Mouse (Mus musculus): ENCODE results near the gene Pax5. TPM values are rescaled to one million over a fixed set of nuclear protein-coding genes. Genes with fewer than 3 reads are reported as not detected.
A peak's percentile ranks its signal among the peaks of the same experiment; 100 is the strongest.

Pax5 gene
- polyA plus RNA-seq, 1 experiment from 2014 or later, result 1.2 TPM

DNA sequence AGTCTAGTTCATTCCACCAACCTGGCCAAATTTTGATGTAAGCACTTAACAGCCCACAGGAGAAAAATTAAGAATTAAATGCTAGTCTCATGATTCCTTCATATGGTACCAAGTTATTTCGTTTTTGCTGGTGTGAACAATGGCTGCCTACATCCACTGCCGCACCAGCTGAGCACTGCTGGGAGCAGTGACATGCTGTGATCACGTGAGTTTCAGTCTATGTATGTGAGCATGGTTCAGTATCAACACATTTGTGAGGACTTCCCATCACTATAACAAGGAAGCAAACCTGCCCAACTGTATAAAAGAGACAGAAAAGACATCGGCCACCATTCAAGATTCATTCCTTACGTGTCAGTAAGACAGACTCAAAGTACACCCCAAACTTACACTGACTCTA, 137.3 kb downstream of the Pax5 start:
- 67% methylated on average over 5 of the region's 5 CpGs for WGBS
- Histone ChIP-seq H3K27me3 (replicated peaks) (no peaks in the 10 kb centered on the region), H3K4me3 (replicated peaks) (no peak overlapping the region), H3K4me1 (no peaks in the 10 kb centered on the region), H3K9me3 (replicated peaks) (no peaks in the 10 kb centered on the region), H3K36me3 (no peaks in the 10 kb centered on the region), H3K9ac (replicated peaks) (no peak overlapping the region), H3K4me2 (no peak overlapping the region), H3K27ac (replicated peaks) (no peak overlapping the region)
- no peak for ATAC-seq (ENCODE audit: low FRiP score)

DNA sequence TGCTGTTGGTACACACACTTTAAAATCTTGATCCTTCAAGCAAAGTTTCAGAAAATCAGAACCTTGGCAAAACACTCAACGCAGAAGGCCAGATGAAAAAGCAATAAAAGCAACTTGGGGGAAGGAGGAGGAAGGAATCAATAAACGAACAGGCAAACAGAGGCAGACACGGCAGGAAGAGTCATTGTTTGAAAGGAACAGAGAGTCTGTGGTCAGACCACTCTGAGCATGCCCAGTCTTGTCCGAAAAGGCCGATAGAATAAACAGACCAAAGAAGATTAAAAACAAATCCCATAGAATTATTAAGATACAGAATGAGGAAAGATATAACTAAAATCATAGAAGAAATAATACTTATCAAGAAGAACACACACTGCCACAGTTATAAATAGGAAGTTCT, 137.9 kb downstream of the Pax5 start:
- H3K4me2 ChIP-seq, result no peak overlapping the region
- ATAC-seq (ENCODE audit: low FRiP score), result no peak
- H3K9ac ChIP-seq (replicated peaks), result no peak overlapping the region
- no peaks in the 10 kb centered on the region for H3K4me1 ChIP-seq
- H3K36me3 ChIP-seq, result no peaks in the 10 kb centered on the region
- 58% methylated on average over 5 of the region's 5 CpGs for WGBS
- no peak overlapping the region for H3K4me3 ChIP-seq (replicated peaks)
- H3K27ac ChIP-seq (replicated peaks), result no peak overlapping the region
- no peaks in the 10 kb centered on the region for H3K27me3 ChIP-seq (replicated peaks)
- no peaks in the 10 kb centered on the region for H3K9me3 ChIP-seq (replicated peaks)

GRCm38 (mm10) chr4:44569138-44569537, 141.1 kb downstream of the Pax5 start:
- Histone ChIP-seq H3K4me3 (replicated peaks) (no peak overlapping the region), H3K9me3 (replicated peaks) (no peaks in the 10 kb centered on the region), H3K27me3 (replicated peaks) (peaks cover 18% of the 10 kb centered on the region), H3K27ac (replicated peaks) (no peak overlapping the region), H3K4me1 (0 out of 2 replicates have a peak, but pooled peaks cover 2% of the 10 kb centered on the region), H3K36me3 (no peaks in the 10 kb centered on the region), H3K4me2 (no peak overlapping the region), H3K9ac (replicated peaks) (no peak overlapping the region)
- no peak for ATAC-seq (ENCODE audit: low FRiP score)
- 85% methylated on average over 9 of the region's 10 CpGs for WGBS

- ATAC-seq (ENCODE audit: low FRiP score), result no peak; the same call in 1 of the 2 replicates
- Histone ChIP-seq H3K9ac (replicated peaks) (no peak overlapping the region), H3K36me3 (no peaks in the 10 kb centered on the region), H3K27ac (replicated peaks) (no peak overlapping the region), H3K27me3 (replicated peaks) (peaks cover 23% of the 10 kb centered on the region), H3K4me3 (replicated peaks) (no peak overlapping the region), H3K9me3 (replicated peaks) (no peaks in the 10 kb centered on the region), H3K4me2 (no peak overlapping the region), H3K4me1 (0 out of 2 replicates have a peak, but pooled peaks cover 2% of the 10 kb centered on the region)
- 66% methylated on average over 10 of the region's 10 CpGs for WGBS
Measured at GRCm38 (mm10) chr4:44568666-44569065, 141.6 kb downstream of the Pax5 start.

GRCm38 (mm10) chr4:44566401-44566800, 143.9 kb downstream of the Pax5 start:
- WGBS, result 69% methylated on average over 8 of the region's 8 CpGs

DNA sequence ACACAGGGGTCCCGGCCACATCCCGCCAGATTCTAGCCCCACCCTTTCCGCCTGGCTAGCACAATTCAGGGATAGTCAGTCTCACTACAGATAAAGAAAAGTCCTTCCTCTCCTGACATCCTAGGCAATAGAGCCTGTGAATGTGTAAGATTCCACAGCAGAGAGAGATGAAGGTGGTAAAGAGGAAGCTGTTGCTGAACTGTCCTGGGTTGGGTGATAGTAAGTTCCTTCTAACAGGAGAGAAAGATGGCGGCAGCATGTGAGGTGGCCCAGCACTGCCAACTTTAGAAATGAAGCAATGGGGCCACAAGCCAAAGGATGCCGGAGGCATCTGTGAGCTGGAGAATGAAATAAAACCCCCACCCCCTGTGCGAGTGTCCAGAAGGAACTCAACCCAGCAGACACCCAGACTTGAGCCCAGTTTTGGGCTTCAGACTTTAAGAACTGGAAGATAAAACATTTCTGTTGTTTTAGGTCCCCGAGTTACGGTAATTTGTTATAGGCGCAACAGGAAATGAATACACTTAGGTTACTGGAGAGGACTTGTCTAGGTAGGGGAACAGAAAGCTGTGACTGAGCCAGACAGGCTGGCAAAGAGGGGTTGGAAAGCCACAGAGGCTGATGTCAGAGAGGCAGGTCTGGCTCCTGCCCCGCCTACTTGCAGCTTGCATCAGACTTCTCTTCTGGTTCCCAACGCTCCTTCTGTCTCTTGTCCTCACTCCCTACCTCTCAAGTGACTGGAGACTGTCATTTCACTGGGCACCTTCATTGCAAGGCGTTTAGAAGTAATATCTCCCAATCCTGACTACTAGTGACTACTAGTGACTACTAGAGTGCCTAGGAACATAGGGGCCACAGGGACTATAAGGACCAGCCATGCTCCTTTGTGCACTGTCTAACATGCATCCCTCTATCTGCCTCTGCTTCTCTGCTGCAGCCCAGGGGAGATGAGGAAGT, 144.9 kb downstream of the Pax5 start:
- no peak for ATAC-seq (ENCODE audit: low FRiP score)
- Histone ChIP-seq H3K27me3 (replicated peaks) (peaks cover 38% of the 10 kb centered on the region), H3K36me3 (no peaks in the 10 kb centered on the region), H3K4me1 (peaks cover 7% of the 10 kb centered on the region), H3K27ac (replicated peaks) (no peak overlapping the region), H3K9ac (replicated peaks) (no peak overlapping the region), H3K4me2 (no peak overlapping the region), H3K9me3 (replicated peaks) (no peaks in the 10 kb centered on the region), H3K4me3 (replicated peaks) (no peak overlapping the region)
- 86% methylated on average over 12 of the region's 12 CpGs for WGBS

More at GRCm38 (mm10) chr4:44566401-44566800, 143.9 kb downstream of the Pax5 start:
- Histone ChIP-seq H3K27me3 (replicated peaks) (peaks cover 38% of the 10 kb centered on the region), H3K4me1 (peaks cover 2% of the 10 kb centered on the region; the same call in 1 of the 2 replicates), H3K27ac (replicated peaks) (no peak overlapping the region), H3K9ac (replicated peaks) (no peak overlapping the region), H3K36me3 (no peaks in the 10 kb centered on the region), H3K4me2 (no peak overlapping the region), H3K9me3 (replicated peaks) (no peaks in the 10 kb centered on the region), H3K4me3 (replicated peaks) (no peak overlapping the region)
- ATAC-seq (ENCODE audit: low FRiP score), result no peak

DNA sequence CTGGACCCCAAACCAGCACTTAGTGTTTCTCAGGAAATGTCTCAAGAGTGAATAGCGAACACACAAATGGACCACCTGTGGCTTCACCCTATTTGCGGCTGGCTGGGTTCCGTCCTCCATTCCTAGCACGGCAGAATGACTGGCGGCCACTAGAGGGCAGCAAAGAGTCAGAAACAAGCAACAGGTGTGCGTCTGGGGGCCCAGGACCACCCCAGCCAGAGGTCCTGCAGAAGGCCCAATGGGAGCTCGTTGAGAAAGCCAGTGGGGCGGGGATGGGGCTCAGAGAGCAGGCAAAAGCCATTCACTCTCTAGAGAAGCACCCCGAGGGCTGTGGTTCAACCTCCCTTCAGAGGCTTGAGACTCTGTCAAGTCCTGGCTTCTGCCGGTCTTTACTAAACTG, 145.7 kb downstream of the Pax5 start:
- no peak overlapping the region for H3K9ac ChIP-seq (replicated peaks)
- WGBS, result 5% methylated on average over 10 of the region's 10 CpGs
- ATAC-seq (ENCODE audit: low FRiP score), result no peak
- no peak overlapping the region for H3K4me2 ChIP-seq
- peaks cover 42% of the 10 kb centered on the region for H3K27me3 ChIP-seq (replicated peaks)
- H3K4me1 ChIP-seq, result peaks cover 7% of the 10 kb centered on the region
- H3K4me3 ChIP-seq (replicated peaks), result no peak overlapping the region
- no peaks in the 10 kb centered on the region for H3K36me3 ChIP-seq
- H3K9me3 ChIP-seq (replicated peaks), result no peaks in the 10 kb centered on the region
- H3K27ac ChIP-seq (replicated peaks), result no peak overlapping the region

DNA sequence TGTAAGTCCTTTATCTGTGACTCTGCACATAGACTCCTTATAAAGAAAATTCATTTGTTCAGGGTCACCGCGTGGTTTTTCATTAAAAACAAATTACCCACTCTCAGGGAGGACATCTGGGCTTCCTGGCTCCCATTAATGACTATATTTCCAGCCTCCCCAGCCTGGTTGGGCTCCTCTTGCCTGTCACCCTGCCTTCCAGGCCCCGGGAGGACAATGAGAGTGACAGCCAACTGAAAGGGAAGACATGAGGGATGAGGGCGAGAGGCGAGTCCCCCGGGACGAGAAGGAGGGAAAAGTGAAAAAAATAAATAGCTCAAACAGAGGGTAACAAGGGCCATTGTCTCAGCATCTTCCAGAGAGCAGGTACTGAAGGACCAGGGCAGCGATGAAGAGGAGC, 149.3 kb downstream of the Pax5 start:
- H3K4me1 ChIP-seq, result peaks cover 24% of the 10 kb centered on the region
- no peaks in the 10 kb centered on the region for H3K36me3 ChIP-seq
- no peak overlapping the region for H3K9ac ChIP-seq (replicated peaks)
- H3K9me3 ChIP-seq (replicated peaks), result no peaks in the 10 kb centered on the region
- H3K27ac ChIP-seq (replicated peaks), result no peak overlapping the region
- H3K4me2 ChIP-seq, result no peak overlapping the region
- peaks cover 44% of the 10 kb centered on the region for H3K27me3 ChIP-seq (replicated peaks)
- 10% methylated on average over 8 of the region's 8 CpGs for WGBS
- no peak overlapping the region for H3K4me3 ChIP-seq (replicated peaks)
- ATAC-seq (ENCODE audit: low FRiP score), result no peak

DNA sequence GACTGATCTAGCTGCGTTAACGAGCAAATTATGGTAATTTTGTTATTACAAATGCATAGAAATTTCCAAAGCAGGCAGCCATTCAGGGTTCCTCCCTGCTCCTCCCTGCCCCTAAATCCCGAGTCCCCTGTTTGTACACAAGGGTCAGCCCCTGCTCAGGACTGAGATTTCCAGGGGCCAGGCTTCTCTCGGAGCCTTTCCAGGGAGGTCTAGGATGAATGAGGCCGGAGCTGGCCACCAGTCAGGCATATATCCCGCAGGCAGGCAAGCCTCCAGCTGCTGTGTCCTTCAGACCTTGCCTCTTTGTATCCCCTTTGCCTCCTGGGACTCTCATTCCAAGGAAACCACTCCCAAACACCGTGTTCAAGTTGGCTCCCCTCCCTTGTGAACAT, 151.7 kb downstream of the Pax5 start:
- peak; percentile 18; the same call in 1 of the 2 replicates for ATAC-seq (ENCODE audit: low FRiP score)
- no peaks in the 10 kb centered on the region for H3K9me3 ChIP-seq (replicated peaks)
- H3K27me3 ChIP-seq (replicated peaks), result peaks cover 21% of the 10 kb centered on the region
- H3K4me1 ChIP-seq, result peaks cover 22% of the 10 kb centered on the region
- H3K9ac ChIP-seq (replicated peaks), result no peak overlapping the region
- peak overlapping the region; percentile 81 for H3K27ac ChIP-seq (replicated peaks)
- H3K36me3 ChIP-seq, result no peaks in the 10 kb centered on the region
- H3K4me2 ChIP-seq, result peak overlapping the region; percentile 78
- 2% methylated on average over 7 of the region's 7 CpGs for WGBS
- no peak overlapping the region for H3K4me3 ChIP-seq (replicated peaks)

DNA sequence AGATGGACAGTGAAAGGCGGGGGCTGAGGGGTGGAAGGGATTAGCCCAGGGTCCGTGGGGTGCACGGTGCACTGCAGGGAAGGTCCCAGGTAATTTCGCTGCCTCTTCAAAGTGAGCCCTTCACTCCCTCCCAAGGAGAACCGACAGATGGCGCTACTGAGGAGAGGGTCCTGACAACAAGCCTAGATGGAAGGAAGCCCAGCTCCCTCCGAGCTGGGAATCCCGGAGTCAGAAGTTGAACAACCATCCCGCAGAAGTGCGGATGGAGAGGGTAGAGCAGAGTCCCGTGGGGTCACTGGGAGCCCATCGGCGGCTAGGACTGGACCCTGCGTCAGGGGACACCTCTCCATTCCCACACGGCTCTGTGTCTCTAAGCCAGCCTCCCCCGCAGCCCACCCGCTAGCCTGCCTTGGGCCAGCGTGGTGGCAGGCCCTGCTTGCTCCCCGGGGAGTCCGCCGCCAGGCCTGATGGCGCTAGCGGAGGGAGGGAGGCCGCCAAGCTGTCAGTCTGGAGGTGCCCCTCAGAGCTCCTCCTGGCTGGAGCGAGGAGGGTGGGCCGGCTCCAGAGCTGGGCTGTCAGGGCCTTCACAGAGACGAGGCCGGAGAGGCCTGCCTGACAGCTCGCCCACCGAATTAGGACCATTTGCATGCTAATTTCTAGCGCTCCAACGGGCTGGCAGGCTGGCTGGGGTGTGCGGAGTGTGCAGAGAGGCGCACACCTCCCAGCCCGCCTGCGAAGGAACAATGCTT, 152.3 kb downstream of the Pax5 start:
- peak; percentile 73 for ATAC-seq (ENCODE audit: low FRiP score)

GRCm38 (mm10) chr4:44556586-44557281, 153.6 kb downstream of the Pax5 start:
- no peak overlapping the region for H3K27ac ChIP-seq (replicated peaks)

More for the DNA sequence above, 152.3 kb downstream of the Pax5 start:
- H3K4me3 ChIP-seq (replicated peaks), result peak overlapping the region; percentile 33
- peak overlapping the region; percentile 78 for H3K4me2 ChIP-seq
- peak overlapping the region; percentile 81 for H3K27ac ChIP-seq (replicated peaks)
- no peaks in the 10 kb centered on the region for H3K36me3 ChIP-seq
- H3K9ac ChIP-seq (replicated peaks), result peak overlapping the region; percentile 41
- 0 out of 2 replicates have a peak, but pooled peaks cover 18% of the 10 kb centered on the region for H3K27me3 ChIP-seq (replicated peaks)
- WGBS, result 2% methylated on average over 36 of the region's 36 CpGs
- H3K4me1 ChIP-seq, result peaks cover 22% of the 10 kb centered on the region
- H3K9me3 ChIP-seq (replicated peaks), result no peaks in the 10 kb centered on the region

More at GRCm38 (mm10) chr4:44556586-44557281, 153.6 kb downstream of the Pax5 start:
- Histone ChIP-seq H3K27me3 (replicated peaks) (0 out of 2 replicates have a peak, but pooled peaks cover 11% of the 10 kb centered on the region), H3K36me3 (no peaks in the 10 kb centered on the region), H3K4me2 (no peak overlapping the region), H3K9me3 (replicated peaks) (no peaks in the 10 kb centered on the region), H3K4me1 (peaks cover 25% of the 10 kb centered on the region), H3K4me3 (replicated peaks) (no peak overlapping the region), H3K9ac (replicated peaks) (no peak overlapping the region)
- ATAC-seq (ENCODE audit: low FRiP score), result no peak
- 90% methylated on average over 9 of the region's 9 CpGs for WGBS

Measured in neural tube, embryonic 15.5 days (tissue).